Mouse (Mus musculus) midbrain, embryonic 13.5 days (tissue): Measurements from ENCODE around the gene Ceacam19. TPM values are rescaled to one million over a fixed set of nuclear protein-coding genes. Genes with fewer than 3 reads are reported as not detected.

Source experiments
- ATAC-seq: fragments of 200-750 bp; cut with Nextera tagmentation; 2 replicates; pipeline ENCODE4 v1.8.0; 2017; ENCODE audit warnings: mild to moderate bottlenecking, moderate TSS enrichment, moderate library complexity
- H3K27ac ChIP-seq: fragments of 300-500 bp; sonication (generic); 2 replicates; pipeline ENCODE4 v1.5.1; 2015; ENCODE audit warnings: inconsistent platforms, mild to moderate bottlenecking, moderate library complexity
- H3K27me3 ChIP-seq: fragments of 300-500 bp; sonication (generic); 2 replicates; pipeline ENCODE4 v1.6.1; 2015; ENCODE audit warnings: mild to moderate bottlenecking, inconsistent platforms
- H3K36me3 ChIP-seq: fragments of 300-500 bp; sonication (generic); 2 replicates; pipeline ENCODE4 v1.6.1; 2015; ENCODE audit warnings: mild to moderate bottlenecking, inconsistent platforms
- H3K4me1 ChIP-seq: fragments of 300-500 bp; sonication (generic); replicated peaks from 2 replicates; pipeline ENCODE4 v1.6.1; 2015; ENCODE audit warnings: inconsistent platforms
- H3K4me2 ChIP-seq: fragments of 300-500 bp; sonication (generic); replicated peaks from 2 replicates; pipeline ENCODE4 v1.6.1; 2015; ENCODE audit warnings: moderate library complexity, mild to moderate bottlenecking, inconsistent platforms
- H3K4me3 ChIP-seq: fragments of 300-500 bp; sonication (generic); replicated peaks from 2 replicates; pipeline ENCODE4 v1.5.1; 2015; ENCODE audit warnings: mild to moderate bottlenecking, inconsistent platforms
- H3K9ac ChIP-seq: fragments of 300-500 bp; sonication (generic); replicated peaks from 2 replicates; pipeline ENCODE4 v1.6.1; 2015; ENCODE audit warnings: mild to moderate bottlenecking, inconsistent platforms
- H3K9me3 ChIP-seq: fragments of 300-500 bp; sonication (generic); 2 replicates; pipeline ENCODE4 v1.6.1; 2016; ENCODE audit warnings: mild to moderate bottlenecking, inconsistent platforms
- WGBS: fragments of 180-500 bp; shearing (Covaris S2); methylation state at CpG from one replicate; pipeline ENCODE4 v1.1.7; 2015; 5-methylcytosine and 5-hydroxymethylcytosine counted together
- polyA plus RNA-seq: library from polyadenylated mRNA; unstranded; fragments of >200 nt; fragmentation: Nextera tagmentation; extraction: Ambion mirVana; gene quantifications from 2 replicates; pipeline ENCODE4 v1.2.1, GENCODE M21; 2015

Gene Ceacam19
- polyA plus RNA-seq, 1 experiment from 2014 or later = not detected

GRCm38 (mm10) chr7:19923354-19923753 lies 35.6 kb upstream of the Ceacam19 start:
- 58% methylated on average over 2 of the region's 2 CpGs for WGBS
- Histone ChIP-seq H3K4me2 (0 out of 2 replicates have a peak overlapping the region, but pooled peaks have one; percentile 20), H3K9ac (no peak overlapping the region), H3K27ac (no peak overlapping the region), H3K4me1 (0 out of 2 replicates have a peak, but pooled peaks cover 2% of the 10 kb centered on the region), H3K36me3 (no peaks in the 10 kb centered on the region), H3K9me3 (no peaks in the 10 kb centered on the region), H3K27me3 (no peaks in the 10 kb centered on the region), H3K4me3 (no peak overlapping the region)
- no peak for ATAC-seq

DNA sequence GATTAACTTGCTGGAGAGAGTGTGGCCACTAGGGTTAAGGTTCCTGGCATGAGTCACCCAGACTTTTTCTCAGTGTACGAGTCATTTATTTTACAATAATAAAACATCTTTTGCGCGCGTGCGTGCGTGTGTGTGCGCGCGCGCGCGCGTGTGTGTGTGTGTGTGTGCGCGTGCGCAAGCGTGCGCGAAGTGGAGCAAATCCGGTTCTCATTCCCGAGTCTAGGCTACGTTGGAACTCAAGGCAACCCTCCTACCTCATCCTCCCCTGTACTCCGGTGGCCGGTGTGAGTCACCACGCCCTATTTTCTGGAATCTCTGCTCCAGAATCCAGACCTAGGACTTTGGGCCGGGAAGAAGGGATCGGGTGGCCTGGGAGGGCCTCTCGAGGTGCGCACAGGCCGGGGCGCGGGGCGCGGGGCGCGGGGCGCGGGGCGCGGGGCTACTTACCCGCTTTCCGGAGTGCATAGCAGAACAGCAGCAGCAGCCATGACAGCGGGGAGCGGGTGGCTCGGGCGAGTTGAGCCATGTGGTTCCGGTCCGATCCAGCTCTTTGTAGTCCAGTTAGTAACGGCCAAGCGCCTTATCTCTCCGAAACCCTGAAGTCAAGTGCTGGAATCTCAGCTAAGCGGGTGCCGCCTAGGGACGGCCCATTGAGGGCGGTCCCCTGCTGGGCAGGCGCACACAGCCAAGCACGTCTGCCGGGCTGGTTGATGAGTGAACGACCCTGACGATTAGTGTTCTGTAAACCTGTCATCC lies 32.9 kb upstream of the Ceacam19 start, which contains the start of gene Pvr:
Gene Pvr (minus strand): TSS at position 655 of the 756 bp plus-strand sequence.
- ATAC-seq = peak; percentile 86
- no peaks in the 10 kb centered on the region for H3K9me3 ChIP-seq
- peak within 1 kb of the TSS; percentile 71 for H3K9ac ChIP-seq
- H3K4me3 ChIP-seq = peak within 1 kb of the TSS; percentile 61
- H3K4me2 ChIP-seq = peak within 1 kb of the TSS; percentile 68
- peaks cover 11% of the 10 kb centered on the region for H3K36me3 ChIP-seq
- H3K4me1 ChIP-seq = 0 out of 2 replicates have a peak, but pooled peaks cover 2% of the 10 kb centered on the region
- H3K27me3 ChIP-seq = no peaks in the 10 kb centered on the region
- 1% methylated on average over 60 of the region's 60 CpGs for WGBS
- peak within 1 kb of the TSS; percentile 82 for H3K27ac ChIP-seq

GRCm38 (mm10) chr7:19920166-19920505 lies 32.4 kb upstream of the Ceacam19 start:
- Histone ChIP-seq H3K27me3 (no peaks in the 10 kb centered on the region), H3K36me3 (peaks cover 11% of the 10 kb centered on the region), H3K4me3 (peak overlapping the region; percentile 61), H3K27ac (peak overlapping the region; percentile 82; the same call in 1 of the 2 replicates), H3K9me3 (no peaks in the 10 kb centered on the region), H3K9ac (peak overlapping the region; percentile 71; the same call in 1 of the 2 replicates), H3K4me1 (0 out of 2 replicates have a peak, but pooled peaks cover 2% of the 10 kb centered on the region), H3K4me2 (peak overlapping the region; percentile 68)
- ATAC-seq = peak; percentile 51
- 36% methylated on average over 4 of the region's 4 CpGs for WGBS

DNA sequence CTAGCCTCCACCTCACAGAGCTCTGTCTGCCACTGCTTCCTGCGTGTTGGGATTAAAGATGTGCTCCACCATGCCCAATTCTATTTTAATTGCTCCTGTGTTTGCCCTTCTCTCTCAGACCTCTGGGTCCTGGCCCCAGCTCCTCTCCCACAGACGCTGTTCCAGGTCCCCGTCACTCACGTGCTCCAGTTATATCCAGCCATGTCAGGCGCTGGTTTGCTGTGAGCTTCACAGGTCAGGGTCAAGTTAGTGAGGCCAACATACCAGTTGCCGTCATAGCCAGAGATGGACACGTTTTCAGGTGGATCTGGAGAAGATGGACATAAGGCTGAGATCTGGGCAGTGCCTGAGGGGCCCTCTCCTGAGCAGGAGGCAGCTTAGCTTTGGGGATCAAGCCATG lies 26.8 kb upstream of the Ceacam19 start:
- no peaks in the 10 kb centered on the region for H3K27me3 ChIP-seq
- H3K4me2 ChIP-seq = no peak overlapping the region
- no peaks in the 10 kb centered on the region for H3K9me3 ChIP-seq
- no peak overlapping the region for H3K27ac ChIP-seq
- ATAC-seq = no peak
- no peak overlapping the region for H3K4me3 ChIP-seq
- H3K36me3 ChIP-seq = peaks cover 17% of the 10 kb centered on the region
- WGBS = 95% methylated on average over 7 of the region's 7 CpGs
- H3K4me1 ChIP-seq = no peaks in the 10 kb centered on the region
- H3K9ac ChIP-seq = no peak overlapping the region

- WGBS = 84% methylated on average over 23 of the region's 23 CpGs
- no peaks in the 10 kb centered on the region for H3K4me1 ChIP-seq
- H3K27ac ChIP-seq = no peak overlapping the region
- no peak overlapping the region for H3K4me2 ChIP-seq
- no peaks in the 10 kb centered on the region for H3K9me3 ChIP-seq
- peaks cover 22% of the 10 kb centered on the region for H3K36me3 ChIP-seq
- no peak overlapping the region; the same call in 1 of the 2 replicates for H3K9ac ChIP-seq
- no peaks in the 10 kb centered on the region for H3K27me3 ChIP-seq
- no peak overlapping the region for H3K4me3 ChIP-seq
- ATAC-seq = no peak
These were observed 24.1 kb upstream of the Ceacam19 start for GRCm38 (mm10) chr7:19911695-19912524.

DNA sequence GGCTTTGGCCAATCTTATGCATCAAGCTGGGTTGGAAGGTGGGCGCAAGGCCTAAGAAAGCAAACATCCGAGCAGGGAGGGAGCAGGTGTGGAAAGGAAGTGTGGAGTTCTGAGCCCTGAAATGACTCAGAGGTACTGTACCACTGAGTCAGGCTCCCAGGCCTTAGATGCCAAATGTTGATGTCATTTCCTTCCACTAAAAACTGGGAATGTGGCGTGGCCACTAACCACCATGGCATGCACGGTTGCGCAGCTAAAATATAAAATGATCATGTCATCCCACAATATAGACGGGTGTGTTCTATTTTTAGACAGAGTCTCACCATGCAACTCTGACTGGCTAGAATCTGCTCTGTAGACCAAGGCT lies 23.5 kb upstream of the Ceacam19 start:
- no peaks in the 10 kb centered on the region for H3K9me3 ChIP-seq
- H3K4me1 ChIP-seq = no peaks in the 10 kb centered on the region
- H3K27ac ChIP-seq = no peak overlapping the region
- H3K4me3 ChIP-seq = no peak overlapping the region
- no peak overlapping the region for H3K4me2 ChIP-seq
- no peaks in the 10 kb centered on the region for H3K27me3 ChIP-seq
- ATAC-seq = 0 out of 2 replicates have a peak, but pooled peaks have one; percentile 8
- no peak overlapping the region for H3K9ac ChIP-seq
- WGBS = 87% methylated on average over 6 of the region's 6 CpGs
- peaks cover 22% of the 10 kb centered on the region for H3K36me3 ChIP-seq

DNA sequence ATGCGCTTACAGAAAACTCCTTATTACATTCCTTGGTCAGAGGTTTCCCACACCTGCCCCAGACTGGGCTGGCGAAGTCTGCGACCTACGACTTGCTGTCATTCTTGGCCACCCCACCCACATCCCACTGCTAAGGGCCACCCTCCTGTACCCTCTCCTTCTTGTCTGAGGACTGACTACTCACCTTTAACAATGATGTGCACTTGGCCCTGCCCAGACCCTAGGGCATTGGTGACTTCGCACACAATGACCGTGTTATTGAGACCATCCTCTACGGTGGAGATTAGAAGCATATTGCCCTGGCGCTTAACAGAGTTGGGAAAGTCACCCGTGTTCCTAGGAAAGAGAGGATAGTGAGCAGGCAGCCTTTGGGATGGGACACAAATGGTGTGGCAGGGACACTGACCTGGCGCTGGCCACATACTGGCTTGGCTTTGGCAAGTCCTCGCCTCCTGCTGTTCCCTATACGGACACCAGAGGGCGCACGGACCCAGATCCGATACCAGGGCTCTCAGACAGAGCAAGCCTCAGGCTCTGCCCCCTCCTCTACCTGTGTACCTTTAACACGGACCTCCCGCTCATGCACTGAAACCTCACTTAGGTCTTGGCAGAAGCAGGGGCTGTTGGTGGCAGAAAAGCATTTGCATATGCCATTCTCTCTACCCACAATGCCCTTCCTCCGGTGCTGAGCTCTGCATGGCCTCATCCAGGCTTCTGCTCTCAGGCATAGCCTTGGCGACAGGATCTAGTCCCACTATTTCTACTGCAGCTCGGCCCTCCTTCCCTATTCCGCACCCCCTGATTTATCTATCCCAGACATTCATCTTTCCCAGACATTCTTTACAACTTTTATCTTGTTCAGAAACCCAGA lies 22.9 kb upstream of the Ceacam19 start:
- H3K4me3 ChIP-seq = no peak overlapping the region
- no peak overlapping the region for H3K9ac ChIP-seq
- peak; percentile 84 for ATAC-seq
- no peak overlapping the region for H3K27ac ChIP-seq
- 53% methylated on average over 21 of the region's 21 CpGs for WGBS
- H3K36me3 ChIP-seq = peaks cover 21% of the 10 kb centered on the region
- H3K27me3 ChIP-seq = no peaks in the 10 kb centered on the region
- no peaks in the 10 kb centered on the region for H3K4me1 ChIP-seq
- no peak overlapping the region for H3K4me2 ChIP-seq
- peaks cover under 1% of the 10 kb centered on the region; the same call in 1 of the 2 replicates for H3K9me3 ChIP-seq

GRCm38 (mm10) chr7:19889881-19890280 lies 2.1 kb upstream of the Ceacam19 start:
- H3K4me3 ChIP-seq = no peak overlapping the region
- no peaks in the 10 kb centered on the region for H3K27me3 ChIP-seq
- H3K4me1 ChIP-seq = no peaks in the 10 kb centered on the region
- WGBS = 55% methylated on average over 8 of the region's 8 CpGs
- no peak for ATAC-seq
- no peak overlapping the region for H3K4me2 ChIP-seq
- no peaks in the 10 kb centered on the region for H3K36me3 ChIP-seq
- H3K9ac ChIP-seq = no peak overlapping the region
- no peaks in the 10 kb centered on the region for H3K9me3 ChIP-seq
- no peak overlapping the region for H3K27ac ChIP-seq

GRCm38 (mm10) chr7:19880754-19881153 lies 7.0 kb downstream of the Ceacam19 start:
- Histone ChIP-seq H3K27ac (no peak overlapping the region), H3K4me3 (no peak overlapping the region), H3K4me1 (no peaks in the 10 kb centered on the region), H3K36me3 (no peaks in the 10 kb centered on the region), H3K9me3 (no peaks in the 10 kb centered on the region), H3K4me2 (no peak overlapping the region), H3K27me3 (no peaks in the 10 kb centered on the region), H3K9ac (no peak overlapping the region)
- ATAC-seq = no peak
- 86% methylated on average over 8 of the region's 8 CpGs for WGBS

GRCm38 (mm10) chr7:19876781-19877425 lies 10.9 kb downstream of the Ceacam19 start:
- Histone ChIP-seq H3K27me3 (no peaks in the 10 kb centered on the region), H3K9ac (no peak overlapping the region), H3K27ac (no peak overlapping the region), H3K9me3 (no peaks in the 10 kb centered on the region), H3K36me3 (no peaks in the 10 kb centered on the region), H3K4me3 (no peak overlapping the region), H3K4me1 (no peaks in the 10 kb centered on the region), H3K4me2 (no peak overlapping the region)
- peak; percentile 49 for ATAC-seq
- WGBS = 53% methylated on average over 14 of the region's 14 CpGs
